Mouse (Mus musculus) embryo, embryonic 10 days (tissue): ENCODE measurements around the gene Gm42421.
A peak's percentile ranks its signal among the peaks of the same experiment; 100 is the strongest.

ENCODE experiments used
- DNase-seq: peaks from one replicate; pipeline ENCODE4 v3.0.0-alpha.2; 2015; ENCODE audit warnings: low spot score

The Gm42421 gene

DNA sequence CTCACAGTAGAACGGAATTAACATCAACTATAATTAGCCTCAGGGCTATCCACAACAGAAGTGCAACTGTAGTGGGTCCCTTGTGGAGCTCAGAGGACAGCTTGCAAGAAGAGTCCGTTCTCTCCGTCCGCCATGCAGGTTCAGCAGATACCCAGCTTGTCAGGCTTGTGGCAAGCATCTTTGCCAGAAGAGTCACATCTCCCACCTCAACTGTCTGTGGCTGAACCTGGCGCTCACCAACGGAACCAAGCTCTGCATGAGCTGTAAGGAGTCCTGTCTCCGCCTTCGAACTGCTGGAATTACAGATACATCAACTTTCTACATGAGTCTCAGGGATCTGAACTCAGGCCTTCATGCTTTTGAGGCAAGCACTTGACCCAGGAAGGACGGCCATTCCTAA lies 8.2 kb downstream of the Gm42421 start:
- no peak for DNase-seq

DNA sequence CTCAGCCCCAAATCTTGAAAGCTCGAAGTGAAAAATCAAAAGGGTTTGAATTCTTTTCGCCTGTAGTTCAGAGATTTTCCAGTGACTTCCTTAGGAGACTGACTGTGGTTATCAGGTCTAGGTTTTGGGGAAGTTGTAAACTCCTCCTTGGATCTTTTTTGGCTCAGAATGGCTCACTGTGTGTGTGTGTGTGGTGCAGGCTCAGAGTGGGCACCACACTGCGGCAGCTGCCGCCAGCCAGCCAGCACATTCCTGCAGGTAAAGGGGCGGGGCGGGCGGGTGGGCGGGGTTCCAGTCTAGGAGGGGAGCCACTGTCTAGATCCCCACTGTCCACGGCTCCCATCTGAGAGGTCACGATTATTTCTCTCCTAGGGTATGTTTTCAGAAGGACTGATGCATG lies 13.6 kb downstream of the Gm42421 start:
- DNase-seq: no peak

DNA sequence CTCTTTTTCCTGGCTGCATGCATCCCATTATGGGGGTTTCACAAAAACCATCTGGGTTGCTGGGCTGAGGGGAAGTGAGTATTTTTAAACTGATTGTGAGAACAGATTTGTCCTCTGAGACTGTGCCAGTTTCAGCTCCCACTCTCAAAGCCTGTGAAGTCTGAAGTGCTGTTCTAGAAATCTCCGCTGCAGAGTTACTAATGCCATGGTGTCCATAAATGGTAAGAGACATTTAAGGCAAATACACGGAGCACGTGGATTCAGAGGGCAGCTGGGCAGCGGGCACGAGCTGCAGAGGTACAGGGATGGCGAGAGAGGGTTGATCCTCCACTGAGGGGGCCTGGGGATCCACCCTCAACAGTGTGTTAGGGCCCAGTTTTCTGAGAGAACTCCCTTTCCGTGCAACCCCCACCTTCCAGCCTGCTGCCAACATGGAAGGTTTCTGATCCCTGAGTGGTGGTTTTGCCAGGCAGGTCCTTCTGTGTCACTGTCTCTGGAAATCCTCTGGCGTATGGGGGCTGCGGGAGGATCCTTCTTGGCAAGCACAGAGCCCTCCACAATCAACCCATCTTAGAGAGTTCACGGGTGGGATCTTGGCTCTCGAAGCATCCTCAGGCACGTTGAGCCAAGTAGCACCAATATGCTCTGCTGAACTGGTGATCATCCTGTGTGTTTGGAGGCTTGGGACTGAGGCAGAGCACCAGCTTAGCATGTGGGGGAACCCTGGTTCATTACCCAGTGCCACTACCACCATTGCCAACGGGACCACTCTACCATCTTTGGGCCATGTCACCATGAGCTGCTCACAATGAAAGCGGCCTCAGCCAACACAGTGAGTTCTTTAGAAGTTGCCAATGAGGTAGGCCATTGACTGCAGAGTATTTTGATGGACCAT lies 15.5 kb downstream of the Gm42421 start:
- DNase-seq: no peak

DNA sequence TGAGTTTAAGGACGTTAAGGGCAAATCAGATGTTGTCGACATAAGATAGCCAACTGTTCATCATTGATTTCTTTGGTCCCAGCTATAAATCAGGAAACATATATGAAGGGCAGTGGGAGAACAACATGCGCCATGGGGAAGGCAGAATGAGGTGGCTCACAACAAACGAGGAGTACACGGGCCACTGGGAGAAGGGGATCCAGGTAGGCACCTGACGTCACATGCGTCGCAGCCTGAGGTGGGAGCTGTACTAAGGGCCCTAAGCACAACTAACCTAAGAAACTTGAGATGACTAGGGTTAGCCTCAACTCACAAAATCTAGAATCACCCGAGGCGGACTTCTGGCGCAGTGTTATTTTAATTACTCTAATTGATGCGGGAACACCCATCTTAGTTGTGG lies 20.4 kb downstream of the Gm42421 start:
- DNase-seq: no peak

DNA sequence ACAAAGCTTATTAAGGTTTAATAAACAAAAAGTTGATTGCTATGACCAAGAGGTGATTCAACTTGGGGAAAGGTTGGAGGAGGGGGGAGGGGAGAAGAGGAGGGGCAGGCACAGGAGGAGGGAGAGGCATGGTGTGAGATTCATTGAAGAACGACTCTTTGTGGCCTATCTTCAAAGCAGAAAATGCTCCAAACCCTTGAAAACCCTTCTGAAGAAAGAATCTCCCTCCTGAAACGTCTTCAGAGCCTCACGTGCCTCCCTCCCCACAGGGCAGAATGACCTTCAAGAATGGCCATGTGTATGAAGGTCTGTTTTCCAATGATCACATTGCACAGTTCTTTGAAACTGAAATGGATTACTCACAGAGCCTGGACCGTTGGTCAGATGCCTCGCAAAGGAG lies 22.0 kb downstream of the Gm42421 start:
- DNase-seq: no peak

DNA sequence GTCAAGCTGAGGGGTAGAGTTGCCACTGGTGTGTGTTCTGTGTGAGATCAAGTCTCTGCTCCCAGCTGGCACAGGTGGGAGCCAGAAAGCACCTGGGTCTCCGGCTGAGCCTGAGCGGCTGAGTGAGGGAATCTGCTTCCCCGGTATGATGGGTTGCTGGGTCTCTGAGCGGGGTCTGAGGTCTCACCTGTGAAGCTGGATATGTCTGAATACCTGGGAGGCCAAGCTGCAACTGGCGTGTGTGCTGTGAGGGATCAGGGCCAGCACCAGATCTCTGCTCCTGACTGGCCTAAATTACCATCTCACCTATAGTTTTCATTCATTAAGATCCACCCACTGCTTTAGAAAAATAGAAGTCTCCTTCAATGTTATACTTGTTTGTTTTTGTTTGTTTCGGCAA lies 29.1 kb downstream of the Gm42421 start:
- no peak for DNase-seq

DNA sequence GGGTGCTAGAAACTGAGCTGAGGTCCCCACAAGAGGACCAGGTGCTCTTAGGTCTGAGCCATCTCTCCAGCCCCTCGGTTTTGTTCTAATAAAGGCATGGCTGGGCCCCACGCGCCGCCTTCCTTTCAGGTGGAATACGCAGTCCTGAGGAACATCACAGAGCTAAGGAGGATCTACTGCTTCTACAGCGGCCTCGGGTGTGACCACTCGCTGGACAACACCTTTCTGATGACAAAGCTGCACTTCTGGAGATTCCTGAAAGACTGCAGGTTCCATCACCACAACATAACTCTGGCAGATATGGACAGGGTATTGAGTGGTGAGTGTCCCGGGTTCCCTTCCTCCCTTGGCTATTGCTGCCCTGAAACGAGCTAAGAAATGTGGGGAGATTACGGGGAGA lies 31.6 kb downstream of the Gm42421 start:
- no peak for DNase-seq

DNA sequence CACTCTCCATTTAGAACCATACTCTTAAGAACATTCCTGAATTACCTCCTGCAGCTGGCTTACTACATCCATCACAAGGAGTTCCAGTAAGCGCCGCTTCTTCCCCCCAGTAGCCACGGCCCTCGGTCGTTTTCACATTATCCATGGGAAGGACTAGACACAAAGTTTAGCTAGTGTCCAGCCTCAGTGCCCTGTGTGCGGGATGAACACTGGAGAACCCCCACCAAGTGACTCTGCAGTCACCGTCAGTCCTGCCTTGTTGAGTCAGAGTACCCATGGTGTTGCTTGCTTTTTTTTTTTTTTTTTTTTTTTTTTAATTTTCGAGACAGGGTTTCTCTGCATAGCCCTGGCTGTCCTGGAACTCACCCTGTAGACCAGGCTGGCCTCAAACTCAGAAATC lies 33.2 kb downstream of the Gm42421 start:
- DNase-seq: no peak

DNA sequence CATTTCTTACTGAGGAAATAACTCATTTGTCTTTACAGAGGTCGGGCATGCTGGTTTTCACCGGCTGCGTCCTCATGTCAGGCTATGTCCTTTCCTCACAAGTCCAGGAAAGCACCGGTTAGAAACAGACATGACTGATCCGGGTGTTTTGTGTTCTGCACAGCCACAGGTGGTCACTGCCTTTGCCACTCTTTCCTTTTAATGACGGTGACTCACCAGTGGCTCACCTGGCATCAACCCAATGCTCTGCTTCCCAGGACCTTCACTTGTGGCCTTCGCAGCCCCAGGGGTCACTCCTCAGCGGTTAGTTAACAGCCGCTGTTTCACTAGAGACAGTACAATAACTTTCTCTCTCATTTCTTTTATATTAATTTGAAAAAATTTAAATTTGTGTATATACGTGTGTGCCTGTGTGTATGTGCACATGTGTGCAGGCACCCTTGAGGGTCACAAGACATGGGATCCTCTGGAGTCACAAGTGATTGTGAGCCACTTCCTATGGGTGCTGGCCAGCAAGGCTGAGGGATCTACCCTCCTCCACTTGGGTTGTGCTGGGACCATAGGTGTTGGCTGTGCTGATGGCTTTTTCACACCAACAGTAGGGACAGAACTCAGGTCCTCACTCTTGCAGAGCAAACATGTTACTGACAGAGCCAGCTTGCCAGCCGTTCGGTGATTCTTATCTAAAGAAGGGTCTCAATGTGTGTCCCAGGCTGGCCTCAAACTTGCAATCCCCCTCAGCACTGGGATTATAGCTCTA lies 37.8 kb downstream of the Gm42421 start:
- DNase-seq: no peak

DNA sequence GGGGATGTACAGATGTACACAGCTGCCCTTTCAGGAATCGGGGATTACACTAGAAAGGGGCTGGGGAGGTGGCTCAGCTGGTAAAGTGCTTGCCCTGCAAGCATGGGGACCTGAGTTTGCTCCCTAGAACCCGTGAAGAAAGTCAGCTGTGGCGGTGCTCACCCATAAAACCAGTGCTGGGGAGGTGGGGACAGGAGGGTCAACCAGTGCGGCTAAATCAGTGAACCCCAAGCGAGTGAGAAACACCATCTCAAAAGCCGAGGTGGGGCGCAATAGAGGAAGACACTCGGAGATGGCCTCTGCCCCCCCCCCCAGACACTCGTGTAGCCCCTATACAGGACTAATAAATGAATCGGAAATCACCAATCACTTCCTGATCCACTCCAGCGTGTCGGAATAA lies 38.7 kb downstream of the Gm42421 start:
- no peak for DNase-seq

DNA sequence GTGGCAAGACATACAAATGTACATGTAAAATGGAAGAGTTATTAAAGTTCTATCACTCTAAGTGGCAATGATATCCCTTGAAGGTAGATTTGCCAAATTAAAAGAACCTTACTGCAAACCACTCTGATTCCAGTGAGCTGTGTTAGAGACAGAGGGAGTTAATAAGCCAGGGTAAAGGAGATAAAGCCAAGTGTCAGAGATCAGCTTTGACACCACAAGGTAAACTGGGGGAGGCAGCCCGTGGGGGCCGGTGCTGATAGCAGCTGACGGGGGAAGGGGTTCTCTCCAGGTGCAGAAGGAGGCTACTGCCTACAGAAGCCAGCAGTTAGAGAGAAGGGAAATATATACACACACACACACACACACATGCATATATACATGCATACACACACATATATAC lies 44.7 kb downstream of the Gm42421 start:
- no peak for DNase-seq

DNA sequence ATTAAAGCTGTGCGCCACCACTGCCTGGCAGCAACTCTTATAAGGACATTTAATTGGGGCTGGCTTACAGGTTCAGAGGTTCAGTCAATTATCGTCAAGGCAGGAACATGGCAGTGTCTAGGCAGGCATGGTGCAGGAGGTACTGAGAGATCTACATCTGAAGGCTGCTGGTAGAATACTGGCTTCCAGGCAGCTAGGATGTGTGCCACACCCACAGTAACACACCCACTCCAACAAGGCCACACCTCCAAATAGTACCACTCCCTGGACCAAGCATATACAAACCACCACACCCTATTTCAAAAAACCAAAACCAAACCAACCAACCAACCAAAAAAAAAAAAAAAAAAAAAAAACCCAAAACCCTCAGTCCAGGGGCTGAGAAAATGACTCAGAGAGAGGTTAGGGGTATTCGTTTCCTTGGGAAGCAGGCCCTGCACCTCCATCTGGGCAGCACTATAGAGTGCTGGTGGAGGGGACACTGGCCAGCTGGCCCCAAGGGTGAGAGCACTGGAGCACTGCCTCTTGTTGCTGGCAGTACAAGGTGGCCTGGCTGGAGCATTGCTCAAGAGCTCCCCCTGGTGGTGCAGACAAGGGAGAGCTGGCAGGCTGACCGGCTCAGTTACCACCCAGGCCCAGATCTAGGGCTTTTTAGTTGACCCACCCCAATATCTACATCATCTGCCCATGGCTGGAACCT lies 47.1 kb downstream of the Gm42421 start:
- peak; percentile 78 for DNase-seq

DNA sequence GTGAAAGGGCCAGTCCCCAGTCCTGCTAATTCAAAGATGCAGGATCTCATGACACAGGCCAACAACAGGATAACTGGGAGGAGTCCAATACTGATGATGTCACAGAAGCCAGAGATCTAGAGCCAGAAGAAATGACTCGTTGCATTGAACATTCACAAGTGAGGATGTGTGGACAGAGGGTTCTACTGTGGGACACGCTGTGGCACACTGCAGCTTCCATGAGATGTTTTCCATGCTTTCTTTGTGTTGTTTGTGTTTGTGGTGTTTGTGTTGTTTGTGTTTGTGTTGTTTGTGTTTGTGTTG lies 47.6 kb downstream of the Gm42421 start:
- DNase-seq: no peak

DNA sequence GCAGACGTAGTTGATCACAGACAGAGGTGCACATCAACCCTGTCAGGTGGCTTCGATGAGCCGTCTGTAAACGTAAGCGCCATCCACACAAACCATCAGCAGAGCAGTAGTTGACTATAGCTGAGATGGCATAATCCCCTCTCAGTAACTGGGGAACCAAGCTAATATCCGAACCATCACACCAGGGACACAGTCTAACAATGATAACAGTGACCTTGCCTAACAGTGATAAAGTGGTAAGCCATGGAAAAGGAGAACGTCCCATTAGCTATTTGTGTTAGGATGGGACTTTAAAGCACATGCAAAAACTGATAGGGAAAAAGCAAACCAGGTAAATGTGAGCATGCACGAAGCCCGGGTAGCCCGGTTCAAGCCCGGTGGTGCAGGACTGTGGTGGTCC lies 48.3 kb downstream of the Gm42421 start:
- DNase-seq: no peak

DNA sequence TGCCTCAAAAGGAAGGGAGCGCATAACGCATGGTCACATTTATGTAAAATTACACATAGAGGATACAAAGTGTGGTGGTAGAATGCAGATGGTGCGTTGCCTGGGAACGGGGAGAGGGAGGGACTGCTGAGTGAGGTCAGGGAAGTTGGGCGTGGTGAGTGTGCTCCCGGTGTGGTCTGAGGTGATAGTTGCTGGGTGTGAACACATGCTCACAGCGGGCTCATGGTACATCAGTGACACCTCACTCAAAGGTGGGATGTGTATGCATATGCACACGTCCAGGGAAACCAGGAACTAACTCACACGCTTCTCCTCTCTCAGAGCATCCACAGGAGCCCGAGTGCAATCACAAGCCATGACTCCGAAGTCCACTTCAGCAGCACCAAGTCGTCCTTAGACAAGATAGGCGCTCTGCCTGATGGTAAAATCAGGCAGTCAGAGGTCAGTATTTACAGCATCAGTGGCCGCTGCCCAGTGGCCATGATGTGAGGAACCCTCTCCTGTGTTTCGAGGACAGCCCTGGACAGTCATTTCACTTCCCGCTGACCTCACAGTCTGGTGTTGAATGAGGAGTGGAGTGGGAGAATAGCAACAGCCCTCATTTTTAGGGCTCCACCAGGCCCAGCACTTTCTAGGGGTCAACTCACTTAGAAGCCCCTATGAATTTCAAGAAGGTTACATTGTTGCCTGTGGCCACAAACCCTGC lies 48.9 kb downstream of the Gm42421 start:
- no peak for DNase-seq

DNA sequence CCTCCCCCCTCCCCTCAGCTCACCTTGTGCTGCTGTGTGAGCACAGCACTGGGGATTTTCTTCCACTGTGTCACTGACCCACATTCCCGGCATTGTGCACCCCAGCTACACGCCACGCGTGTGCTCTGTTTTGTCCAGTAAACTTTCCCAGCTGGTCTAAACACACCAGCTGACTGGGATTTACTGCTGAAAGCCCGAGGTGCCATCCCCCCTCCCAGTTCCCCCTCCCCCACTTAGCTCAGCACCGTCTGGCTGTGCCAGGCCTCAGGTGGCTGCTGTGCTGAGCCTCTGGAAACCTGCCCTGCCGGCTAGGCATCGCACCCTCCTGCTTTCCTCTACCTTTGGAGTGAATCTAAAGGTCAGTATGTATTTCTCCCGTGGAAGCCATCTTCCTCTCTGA lies 52.9 kb downstream of the Gm42421 start:
- DNase-seq: no peak

DNA sequence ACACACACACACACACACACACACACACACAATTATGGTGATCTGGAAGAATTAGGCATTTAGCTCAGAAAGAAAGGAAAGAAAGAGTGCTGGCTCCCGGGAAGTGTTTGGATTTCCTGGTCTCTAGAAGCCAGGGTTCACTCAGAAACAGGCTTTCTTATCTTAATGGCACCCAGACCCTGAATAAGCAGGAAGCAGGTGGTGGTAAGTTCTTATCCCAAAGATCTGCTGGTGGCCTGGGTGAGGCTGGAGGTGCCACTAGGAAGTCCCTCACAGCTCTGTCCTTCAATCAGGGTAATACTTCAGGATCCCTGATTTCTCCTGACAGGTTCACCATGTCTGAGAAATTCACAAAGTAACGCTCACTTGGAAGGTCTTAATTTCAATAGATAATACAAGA lies 54.4 kb downstream of the Gm42421 start:
- DNase-seq: no peak

DNA sequence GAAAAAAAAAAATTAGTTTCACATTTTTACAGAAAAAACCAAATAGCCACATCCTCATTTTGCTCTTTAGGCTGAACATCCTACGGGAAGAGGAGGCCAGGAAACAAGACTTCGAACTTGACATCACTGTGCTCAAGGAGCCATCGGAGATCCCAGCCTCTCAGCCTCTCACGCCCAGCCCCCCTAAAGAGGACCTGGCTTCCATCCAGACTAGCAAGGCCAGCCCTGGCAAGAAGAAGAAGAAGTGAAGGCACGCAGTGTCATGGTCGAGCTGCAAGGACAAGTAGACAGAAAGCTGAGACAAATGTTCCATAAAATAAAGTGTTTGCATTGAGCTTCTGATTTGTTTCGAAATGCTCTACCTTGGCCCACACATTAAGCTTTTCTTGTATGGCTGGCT lies 57.4 kb downstream of the Gm42421 start:
- DNase-seq: no peak
